Mouse (Mus musculus) olfactory bulb, adult 2 months (tissue): Measurements from ENCODE around the gene Mlst8. TPM values are rescaled to one million over a fixed set of nuclear protein-coding genes. Genes with fewer than 3 reads are reported as not detected.
"Not testable (repeated sequence)": the region's sequence is repeated elsewhere in the genome, so short reads cannot be mapped to it uniquely, and the experiment has no call there.

ENCODE experiments used
- H3K27ac ChIP-seq: fragments of 200-500 bp; 2 replicates; pipeline ENCODE4 v1.5.1; 2012; ENCODE audit warnings: low read depth, low read length; ENCODE audit not compliant: insufficient read depth
- H3K4me1 ChIP-seq: fragments of 200-500 bp; 2 replicates; pipeline ENCODE4 v1.6.1; 2012; ENCODE audit warnings: low read length; ENCODE audit not compliant: control insufficient read depth, insufficient read depth
- H3K4me3 ChIP-seq: fragments of 200-500 bp; 2 replicates; pipeline ENCODE4 v1.5.1; 2012; ENCODE audit warnings: mild to moderate bottlenecking, low read depth, low read length, moderate library complexity; ENCODE audit not compliant: insufficient read depth
- CTCF ChIP-seq: fragments of 200-500 bp; IDR thresholded peaks from 2 replicates; pipeline ENCODE4 v1.5.1; 2012; ENCODE audit warnings: low read depth, mild to moderate bottlenecking, low read length, moderate library complexity; ENCODE audit not compliant: insufficient read depth
- POLR2A ChIP-seq: fragments of 200-500 bp; IDR thresholded peaks from 2 replicates; pipeline ENCODE4 v1.6.1; 2012; ENCODE audit warnings: mild to moderate bottlenecking, low read depth, low read length, moderate library complexity; ENCODE audit not compliant: insufficient read depth
- WGBS: fragments of 180-500 bp; shearing (Covaris S2); methylation state at CpG from one replicate; pipeline ENCODE4 v1.1.7; 2018; 5-methylcytosine and 5-hydroxymethylcytosine counted together
- polyA plus RNA-seq: library from polyadenylated mRNA; stranded (reverse); fragments of >200 nt; gene quantifications from 2 replicates; pipeline ENCODE4 v1.2.4, GENCODE M21; 2012; ENCODE audit warnings: low replicate concordance; ENCODE audit not compliant: missing spikeins, insufficient read depth, insufficient read length

Mlst8 gene
- polyA plus RNA-seq, 1 experiment: not detected

DNA sequence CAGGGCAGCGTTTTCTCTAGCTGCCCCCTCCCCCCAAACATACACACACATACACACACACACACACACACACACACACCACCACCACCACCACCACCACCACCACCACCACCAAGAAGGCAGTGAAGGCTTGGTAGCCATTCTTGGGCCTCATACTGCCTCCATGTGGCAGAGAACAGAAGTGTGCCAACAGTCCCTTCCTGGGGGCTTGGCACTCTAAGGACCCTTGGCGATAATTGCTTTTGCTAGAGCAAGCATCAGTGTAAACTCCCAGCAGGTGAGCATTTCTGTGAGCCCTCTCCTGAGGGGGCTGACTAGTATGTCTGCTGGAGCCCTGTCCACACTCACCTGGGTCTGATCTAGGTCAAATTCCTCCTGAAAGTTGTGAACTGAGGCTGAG is 37.7 kb downstream of the Mlst8 start:
- H3K4me1 ChIP-seq: no peaks in the 10 kb centered on the region

DNA sequence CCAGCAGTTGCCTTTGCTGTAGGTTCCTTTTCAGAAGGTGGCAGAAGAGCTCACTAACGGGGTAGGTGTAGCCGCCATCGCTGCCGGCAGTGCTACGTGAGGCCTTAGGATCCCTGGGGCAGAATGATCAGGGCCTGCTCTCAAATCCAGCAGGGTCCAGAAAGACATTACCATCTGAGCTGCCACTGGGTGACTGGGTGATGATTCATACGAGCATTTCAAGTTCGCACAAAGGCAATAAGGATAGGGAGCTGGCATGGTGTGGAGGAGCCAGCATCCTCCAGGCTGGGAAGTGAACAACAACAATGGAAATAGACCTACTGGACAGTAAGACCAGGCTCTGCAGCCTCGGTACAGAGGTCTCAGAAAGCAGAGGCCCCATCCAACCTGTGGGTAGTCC is 38.5 kb downstream of the Mlst8 start:
- H3K4me3 ChIP-seq: no peak overlapping the region
- no peak overlapping the region for H3K27ac ChIP-seq
- H3K4me1 ChIP-seq: no peaks in the 10 kb centered on the region
- TF ChIP-seq CTCF: no peak
- no peak for TF ChIP-seq POLR2A
- WGBS: 86% methylated on average over 8 of the region's 8 CpGs

More for the DNA sequence above, 37.7 kb downstream of the Mlst8 start:
- Histone ChIP-seq H3K4me3 (no peak overlapping the region), H3K27ac (no peak overlapping the region)
- WGBS: 31% methylated on average over 2 of the region's 2 CpGs
- no peak for TF ChIP-seq POLR2A
- TF ChIP-seq CTCF: no peak

DNA sequence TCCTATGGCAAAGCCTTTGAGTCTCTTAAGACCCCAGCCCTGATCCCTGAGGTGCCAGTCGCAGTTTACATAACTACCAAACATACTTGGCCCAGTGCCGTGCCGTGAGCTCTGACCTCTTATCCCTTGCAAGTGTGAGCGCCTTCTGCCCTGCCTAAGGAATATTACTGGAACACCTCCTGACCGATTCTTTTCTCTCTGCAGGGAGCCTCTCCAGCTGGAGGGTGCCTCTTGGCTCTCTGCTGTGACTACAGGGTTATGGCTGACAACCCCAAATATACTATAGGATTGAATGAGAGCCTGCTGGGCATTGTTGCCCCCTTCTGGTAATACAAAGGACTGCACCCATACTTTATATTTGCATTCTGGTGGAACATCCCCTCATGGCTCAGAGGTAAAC is 41.9 kb downstream of the Mlst8 start:
- no peak overlapping the region for H3K27ac ChIP-seq
- no peak overlapping the region for H3K4me3 ChIP-seq
- TF ChIP-seq CTCF (peak; percentile 39), POLR2A (no peak)
- WGBS: 59% methylated on average over 5 of the region's 5 CpGs
- no peaks in the 10 kb centered on the region for H3K4me1 ChIP-seq

DNA sequence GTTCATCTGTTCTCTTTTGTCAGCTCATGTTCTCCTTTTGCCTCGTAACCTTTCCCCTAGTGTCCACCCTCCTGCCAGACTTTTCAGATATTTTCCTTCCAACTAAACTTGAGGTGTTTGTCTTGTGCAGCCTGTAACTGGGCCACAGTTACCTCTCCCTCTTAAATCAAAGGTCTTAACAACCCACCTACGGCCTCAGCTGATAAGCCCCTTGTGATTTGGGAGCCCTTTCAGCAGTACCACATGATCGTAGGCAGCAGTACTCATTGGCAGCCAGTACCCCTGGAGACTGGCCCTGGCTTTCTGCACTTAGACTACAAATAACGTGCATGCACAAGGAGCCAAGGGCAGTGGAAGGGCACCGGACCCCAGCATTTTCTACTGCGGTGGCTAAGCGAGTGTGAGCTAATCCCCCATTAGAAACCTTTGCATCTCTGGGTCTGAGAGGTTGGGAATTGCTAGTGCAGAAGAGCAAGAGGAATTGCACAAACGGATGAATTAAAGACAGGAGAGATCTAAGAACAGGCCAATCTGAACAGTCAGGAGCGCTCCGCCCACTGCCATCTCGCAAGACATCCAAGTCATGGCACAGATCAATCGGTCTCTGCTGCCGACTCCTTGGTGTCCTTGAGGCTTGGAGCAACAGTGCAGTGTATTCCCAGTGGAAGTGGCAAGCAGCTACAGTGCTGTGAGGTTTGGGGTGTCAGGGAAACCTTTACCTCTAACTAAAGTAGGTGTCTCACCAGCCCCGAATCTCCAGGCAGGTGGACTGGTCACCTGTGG is 49.5 kb downstream of the Mlst8 start:
- WGBS: 54% methylated on average over 14 of the region's 14 CpGs
- TF ChIP-seq POLR2A (no peak), CTCF (no peak)
- no peak overlapping the region; the same call in 1 of the 2 replicates for H3K27ac ChIP-seq

DNA sequence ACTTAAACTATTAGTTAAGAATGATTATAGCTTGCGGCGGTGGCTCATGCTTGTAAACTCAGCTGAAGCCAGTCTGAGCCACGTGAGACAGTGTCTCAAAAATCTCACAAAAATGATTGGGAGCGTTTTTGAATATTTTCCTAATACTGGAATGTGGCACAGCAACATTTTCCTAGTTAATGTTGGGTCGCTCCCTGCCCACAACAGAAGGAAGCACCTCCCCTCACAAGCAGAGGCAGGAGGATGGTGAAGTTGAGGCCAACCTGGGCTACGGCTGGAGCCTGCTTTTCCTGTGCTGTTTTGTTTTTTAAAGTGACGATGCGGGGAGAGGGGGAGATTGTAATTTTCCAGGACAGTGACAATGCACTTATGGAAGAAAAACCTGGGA is 51.7 kb downstream of the Mlst8 start:
- TF ChIP-seq POLR2A (no peak), CTCF (no peak)
- 1% methylated on average over 8 of the region's 8 CpGs for WGBS
- Histone ChIP-seq H3K4me1 (peaks cover 13% of the 10 kb centered on the region), H3K4me3 (peak overlapping the region; percentile 90), H3K27ac (peak overlapping the region; percentile 2; the same call in 1 of the 2 replicates)

More for the DNA sequence above, 49.5 kb downstream of the Mlst8 start:
- no peak overlapping the region for H3K4me3 ChIP-seq
- peaks cover 13% of the 10 kb centered on the region for H3K4me1 ChIP-seq

DNA sequence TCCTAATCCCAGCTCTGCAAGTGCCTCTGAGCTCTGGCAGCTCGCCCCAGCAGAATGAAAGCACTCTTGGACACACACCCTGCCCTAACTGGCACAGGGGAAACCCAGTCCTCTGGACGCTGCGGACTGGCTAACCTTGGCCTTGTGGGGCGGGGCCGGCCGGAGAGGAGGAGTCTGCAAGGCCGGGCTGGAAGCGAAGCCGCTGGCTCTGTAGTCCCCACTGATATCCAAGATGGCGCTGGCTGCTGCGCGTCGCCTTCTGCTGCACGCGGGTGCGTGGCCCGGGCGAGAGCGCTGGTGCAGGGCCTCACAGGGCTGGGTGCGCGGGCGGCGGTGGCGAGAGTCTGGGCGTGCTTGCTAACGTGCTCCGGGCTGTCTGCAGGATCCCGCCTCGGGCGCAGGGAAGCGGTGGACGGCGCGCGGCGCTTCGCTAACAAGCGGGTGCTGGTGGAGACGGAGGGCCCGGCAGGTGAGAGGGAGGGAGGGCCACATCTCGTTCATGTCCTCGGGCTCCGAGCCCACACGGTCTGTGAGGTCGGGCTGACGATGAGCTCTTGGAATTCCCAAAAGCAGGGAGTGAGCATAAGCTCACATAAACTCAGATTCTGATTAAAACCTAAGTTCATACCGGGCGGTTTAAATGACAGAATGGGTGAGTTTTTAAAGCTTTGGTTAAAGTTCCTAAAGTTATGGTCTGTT is 52.3 kb downstream of the Mlst8 start, which contains the start of gene Eci1:
Eci1 (plus strand) TSS at position 171 of the 699 bp plus-strand sequence.
- Histone ChIP-seq H3K4me3 (peak within 1 kb of the TSS; percentile 90), H3K27ac (peak within 1 kb of the TSS; percentile 97), H3K4me1 (peaks cover 13% of the 10 kb centered on the region)
- TF ChIP-seq CTCF: no peak
- peak; percentile 79 for TF ChIP-seq POLR2A
- WGBS: under 1% methylated on average over 48 of the region's 48 CpGs

DNA sequence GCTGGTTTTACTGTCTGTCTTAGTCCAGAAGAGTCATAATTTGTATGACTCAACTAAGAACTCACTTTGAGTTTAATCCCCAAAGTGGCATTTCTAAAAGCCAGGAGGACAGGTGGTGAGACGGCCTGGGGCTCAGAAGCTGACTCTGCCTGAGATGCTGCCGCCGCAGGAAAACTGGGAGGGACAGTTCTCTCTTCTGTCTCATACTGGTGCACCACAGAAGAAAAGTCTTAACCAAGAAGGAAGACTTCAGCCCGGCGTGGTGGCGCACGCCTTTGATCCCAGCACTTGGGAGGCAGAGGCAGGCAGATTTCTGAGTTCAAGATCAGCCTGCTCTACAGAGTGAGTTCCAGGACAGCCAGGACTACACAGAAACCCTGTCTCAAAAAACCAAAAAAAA is 53.0 kb downstream of the Mlst8 start:
- no peak overlapping the region for H3K4me3 ChIP-seq
- 84% methylated on average over 7 of the region's 7 CpGs for WGBS
- no peak overlapping the region for H3K27ac ChIP-seq
- peaks cover 13% of the 10 kb centered on the region for H3K4me1 ChIP-seq
- TF ChIP-seq POLR2A: no peak

DNA sequence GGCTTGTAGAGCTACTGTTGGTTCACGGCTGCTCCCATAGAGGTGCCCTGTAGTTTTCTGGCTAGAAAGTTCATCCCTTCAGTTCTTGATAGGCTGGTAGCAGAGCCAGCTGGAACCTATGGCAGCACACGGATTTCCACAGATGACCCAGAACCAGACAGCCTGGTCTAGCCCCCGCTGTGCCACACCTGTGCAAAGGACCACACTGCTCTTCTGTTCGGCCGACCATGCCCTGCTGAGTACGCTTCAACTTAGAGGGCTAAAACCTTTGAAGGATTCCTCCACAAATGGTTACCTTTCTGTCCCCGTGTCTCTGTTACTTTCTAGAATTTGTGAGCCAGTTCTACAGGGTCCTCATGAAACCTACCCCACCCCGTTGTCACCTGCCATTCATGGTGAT is 53.6 kb downstream of the Mlst8 start:
- not testable (repeated sequence) for H3K4me1 ChIP-seq, H3K4me3 ChIP-seq, H3K27ac ChIP-seq
- 96% methylated on average over 6 of the region's 8 CpGs for WGBS

DNA sequence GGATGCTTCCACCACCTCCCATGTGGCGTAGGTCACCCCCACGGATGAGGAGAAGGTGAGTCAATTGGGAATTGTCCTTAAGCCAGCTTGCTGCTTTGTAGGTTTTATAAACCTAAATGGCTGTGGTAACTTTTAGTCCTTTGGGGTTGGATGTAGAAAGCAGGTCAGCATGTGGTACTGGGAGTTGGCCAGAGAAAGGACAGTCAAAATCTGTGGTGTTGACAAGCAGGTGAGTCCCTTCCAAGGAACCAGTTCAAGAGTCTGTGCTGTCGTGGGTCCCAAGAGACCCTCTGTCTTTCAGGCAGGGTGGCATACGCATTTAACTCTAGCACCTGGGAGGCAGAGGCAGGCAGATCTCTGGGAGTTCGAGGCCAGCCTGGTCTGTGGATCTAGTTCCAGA is 54.4 kb downstream of the Mlst8 start:
- 92% methylated on average over 5 of the region's 5 CpGs for WGBS
- H3K27ac ChIP-seq: no peak overlapping the region
- peaks cover 3% of the 10 kb centered on the region for H3K4me1 ChIP-seq
- TF ChIP-seq CTCF (no peak), POLR2A (no peak)
- H3K4me3 ChIP-seq: no peak overlapping the region

Other genes with a start within 250 kb of the Mlst8 start
- gene Ccnf, start 227.6 kb downstream of the Mlst8 start, polyA plus RNA-seq: not detected in 2 replicates
- gene Abca17, start 128.0 kb downstream of the Mlst8 start, polyA plus RNA-seq: not detected in 2 replicates
- 91.3 TPM in 1 of 2 replicates, not detected in the other for gene Abca3, start 127.1 kb downstream of the Mlst8 start, polyA plus RNA-seq
- not detected in 2 replicates for gene Rnps1, start 64.5 kb downstream of the Mlst8 start, polyA plus RNA-seq
- gene Eci1, start 52.4 kb downstream of the Mlst8 start, polyA plus RNA-seq: not detected in 2 replicates
- not detected in 2 replicates for gene Dnase1l2, start 36.0 kb downstream of the Mlst8 start, polyA plus RNA-seq
- not detected in 2 replicates for gene E4f1, start 8.8 kb downstream of the Mlst8 start, polyA plus RNA-seq
- gene Pgp, start 8.7 kb downstream of the Mlst8 start, polyA plus RNA-seq: not detected in 2 replicates
- gene Bricd5, start 5.2 kb downstream of the Mlst8 start, polyA plus RNA-seq: not detected in 2 replicates
- gene Caskin1, start 9.5 kb upstream of the Mlst8 start, polyA plus RNA-seq: not detected in 2 replicates
- not detected in 2 replicates for gene Traf7, start 48.9 kb upstream of the Mlst8 start, polyA plus RNA-seq
- gene Rab26, start 55.1 kb upstream of the Mlst8 start, polyA plus RNA-seq: not detected in 2 replicates
- gene Pkd1, start 70.8 kb upstream of the Mlst8 start, polyA plus RNA-seq: not detected in 2 replicates
- 286 TPM in 1 of 2 replicates, not detected in the other for gene Tsc2, start 153.6 kb upstream of the Mlst8 start, polyA plus RNA-seq
- gene Nthl1, start 153.6 kb upstream of the Mlst8 start, polyA plus RNA-seq: not detected in 2 replicates
- gene Slc9a3r2, start 171.2 kb upstream of the Mlst8 start, polyA plus RNA-seq: not detected in 2 replicates
- gene Npw, start 179.4 kb upstream of the Mlst8 start, polyA plus RNA-seq: not detected in 2 replicates
- not detected in 2 replicates for gene Zfp598, start 190.6 kb upstream of the Mlst8 start, polyA plus RNA-seq
- not detected in 2 replicates for gene Syngr3, start 210.9 kb upstream of the Mlst8 start, polyA plus RNA-seq
- gene Gfer, start 217.1 kb upstream of the Mlst8 start, polyA plus RNA-seq: not detected in 2 replicates
- gene Noxo1, start 217.2 kb upstream of the Mlst8 start, polyA plus RNA-seq: not detected in 2 replicates
- not detected in 2 replicates for gene Tbl3, start 228.6 kb upstream of the Mlst8 start, polyA plus RNA-seq
- not detected in 2 replicates for gene Rnf151, start 239.0 kb upstream of the Mlst8 start, polyA plus RNA-seq
- gene Rps2, start 239.0 kb upstream of the Mlst8 start, polyA plus RNA-seq: not detected in 2 replicates
- gene Ndufb10, start 245.4 kb upstream of the Mlst8 start, polyA plus RNA-seq: not detected in 2 replicates
- gene Rpl3l, start 248.7 kb upstream of the Mlst8 start, polyA plus RNA-seq: not detected in 2 replicates